Mouse (Mus musculus): ENCODE data around the gene Hspb6. TPM values are rescaled to one million over a fixed set of nuclear protein-coding genes. Genes with fewer than 3 reads are reported as not detected.

Gene Hspb6
- total RNA-seq, 4 experiments from 2014 or later, result 852 to 1,087 (median 985) TPM

- DNase-seq (ENCODE audit: low spot score), result no peak
Measured at GRCm38 (mm10) chr7:30586455-30587020, 34.6 kb downstream of the Hspb6 start.

GRCm38 (mm10) chr7:30587842-30588667 is 36.1 kb downstream of the Hspb6 start:
- no peak for DNase-seq (ENCODE audit: low spot score)

DNA sequence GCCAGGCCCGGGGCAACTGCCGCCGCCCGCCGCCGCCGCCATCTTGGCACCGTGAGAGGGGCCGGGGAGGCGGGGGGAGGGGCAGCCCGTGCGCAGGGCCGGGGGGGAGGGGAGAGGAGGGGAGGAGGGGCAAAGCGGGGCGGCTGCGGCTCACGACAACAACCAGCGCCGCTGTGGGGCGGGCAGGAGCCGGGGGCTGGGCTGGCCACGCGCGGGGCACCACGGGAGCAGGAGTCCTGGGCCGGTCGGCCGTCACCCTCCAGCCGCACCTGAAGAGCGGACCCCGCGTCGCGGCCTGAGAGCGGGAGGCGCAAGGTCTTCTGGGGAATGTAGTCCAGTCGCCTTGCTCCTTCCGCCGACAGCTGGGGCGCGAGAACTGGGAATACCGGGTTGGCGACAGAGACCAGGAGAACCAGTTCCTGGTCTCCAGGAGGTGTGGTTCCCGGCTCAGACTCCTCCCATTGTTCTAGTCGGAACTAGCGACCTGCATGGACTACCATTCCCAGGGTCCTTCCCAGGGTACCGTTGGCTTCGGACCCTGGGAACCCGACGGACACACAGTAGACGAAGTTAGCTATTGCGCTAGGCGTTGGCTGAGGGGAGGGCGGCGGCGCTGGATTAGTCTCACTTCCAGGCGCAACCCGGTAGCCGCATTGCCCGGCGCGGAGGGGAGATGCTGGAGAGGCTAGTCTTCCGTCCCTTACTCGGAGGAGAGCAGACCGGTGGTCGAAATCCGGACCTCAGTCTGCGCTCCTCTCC is 36.9 kb downstream of the Hspb6 start, which contains the start of gene Kmt2b:
Gene Kmt2b (minus strand): TSS at position 51 of the 759 bp plus-strand sequence.
- peak; percentile 96 for DNase-seq (ENCODE audit: low spot score)

DNA sequence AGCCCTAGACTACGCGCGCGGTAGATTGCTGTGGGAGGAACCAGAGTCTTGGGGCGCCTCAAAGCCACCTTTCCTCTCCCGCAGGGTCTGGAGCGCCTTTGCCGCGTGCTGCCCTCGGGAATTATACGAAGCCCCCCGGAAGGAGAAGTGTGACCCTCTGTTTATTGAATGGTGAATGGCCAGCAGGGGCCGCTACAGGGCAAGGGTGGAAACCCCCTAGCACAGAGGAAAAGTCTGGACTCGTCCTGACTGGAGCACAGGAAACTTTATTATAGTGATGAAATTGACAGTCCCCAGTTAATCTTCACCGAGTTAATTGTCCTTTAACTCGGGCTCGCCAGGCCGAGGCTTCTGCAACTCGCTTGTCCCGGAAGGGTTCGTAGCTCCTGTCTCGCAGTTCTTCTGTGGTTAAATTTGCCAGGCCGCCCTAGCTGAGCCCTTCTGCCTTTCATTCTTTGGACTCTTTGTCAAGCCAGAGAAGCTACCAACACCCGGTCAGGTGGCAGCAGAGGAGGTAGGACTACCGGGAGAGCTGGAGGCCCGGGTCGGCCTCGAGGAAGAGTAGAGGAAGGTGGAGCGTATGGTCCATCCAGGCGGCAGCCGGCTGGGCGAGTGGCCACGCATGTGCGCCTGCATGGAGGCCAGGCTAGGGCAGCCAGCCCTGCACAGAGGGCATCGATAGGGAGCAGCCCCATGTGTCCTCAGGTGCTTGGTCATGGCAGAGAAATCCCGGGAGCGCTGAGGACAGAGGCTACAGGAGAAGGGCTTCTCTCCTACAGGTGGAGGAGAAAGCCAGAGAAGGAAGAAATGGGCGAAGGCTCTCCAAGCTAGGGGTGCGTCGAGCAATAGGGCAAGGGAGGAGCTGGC is 37.7 kb downstream of the Hspb6 start:
- peak; percentile 87 for DNase-seq (ENCODE audit: low spot score)

DNA sequence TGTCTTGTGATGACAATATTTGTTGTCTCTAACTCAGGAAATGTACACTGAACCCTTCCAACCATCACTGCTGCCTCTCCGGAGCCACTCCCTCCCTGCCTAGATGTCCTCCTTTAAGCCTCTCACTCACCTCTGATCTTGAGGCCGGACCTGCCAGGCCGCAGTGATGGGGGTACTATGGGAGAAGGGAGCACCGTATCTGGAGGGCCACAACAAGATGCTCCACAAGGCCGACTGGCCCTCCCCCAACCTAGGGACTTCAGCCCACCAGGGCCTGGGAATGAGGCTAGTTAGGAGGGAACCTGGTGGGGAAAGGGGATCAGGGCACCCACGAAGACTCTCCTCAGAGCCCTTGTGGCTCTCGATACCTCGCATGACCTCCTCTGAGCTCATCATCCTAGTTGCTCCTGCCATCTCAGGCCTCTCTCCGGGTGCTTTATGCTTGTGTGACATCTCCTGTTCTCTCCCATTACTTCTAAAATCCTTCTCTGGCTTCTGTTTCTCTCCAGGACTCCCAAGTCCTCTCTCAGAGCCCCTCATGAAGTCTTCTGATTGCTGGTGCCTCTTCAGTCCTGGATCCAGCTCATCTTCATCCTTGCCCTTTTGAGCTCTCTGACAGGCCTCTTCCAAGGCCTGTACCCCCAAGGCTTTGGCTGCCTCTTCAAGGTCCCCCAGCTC is 39.1 kb downstream of the Hspb6 start:
- no peak for DNase-seq (ENCODE audit: low spot score)

DNA sequence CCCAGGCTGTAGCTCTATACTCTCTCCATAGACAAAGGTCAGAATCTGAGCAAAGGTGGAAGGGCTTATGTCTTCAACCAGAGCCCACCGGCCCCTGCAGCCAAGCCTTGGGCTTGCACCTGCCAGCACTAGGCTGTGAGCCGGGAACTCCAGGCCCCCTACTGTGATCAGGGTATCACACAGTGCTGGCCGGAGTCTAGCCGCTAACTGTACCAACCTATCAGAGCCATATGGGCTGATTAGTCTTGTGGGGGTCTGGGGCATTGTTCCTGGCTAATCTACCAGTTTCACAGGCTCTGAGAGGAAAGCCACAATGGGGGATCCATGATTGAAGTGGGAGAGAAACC is 39.6 kb downstream of the Hspb6 start:
- DNase-seq (ENCODE audit: low spot score), result no peak

- no peak for DNase-seq (ENCODE audit: low spot score)
Measured at GRCm38 (mm10) chr7:30592772-30593423, 40.9 kb downstream of the Hspb6 start.

DNA sequence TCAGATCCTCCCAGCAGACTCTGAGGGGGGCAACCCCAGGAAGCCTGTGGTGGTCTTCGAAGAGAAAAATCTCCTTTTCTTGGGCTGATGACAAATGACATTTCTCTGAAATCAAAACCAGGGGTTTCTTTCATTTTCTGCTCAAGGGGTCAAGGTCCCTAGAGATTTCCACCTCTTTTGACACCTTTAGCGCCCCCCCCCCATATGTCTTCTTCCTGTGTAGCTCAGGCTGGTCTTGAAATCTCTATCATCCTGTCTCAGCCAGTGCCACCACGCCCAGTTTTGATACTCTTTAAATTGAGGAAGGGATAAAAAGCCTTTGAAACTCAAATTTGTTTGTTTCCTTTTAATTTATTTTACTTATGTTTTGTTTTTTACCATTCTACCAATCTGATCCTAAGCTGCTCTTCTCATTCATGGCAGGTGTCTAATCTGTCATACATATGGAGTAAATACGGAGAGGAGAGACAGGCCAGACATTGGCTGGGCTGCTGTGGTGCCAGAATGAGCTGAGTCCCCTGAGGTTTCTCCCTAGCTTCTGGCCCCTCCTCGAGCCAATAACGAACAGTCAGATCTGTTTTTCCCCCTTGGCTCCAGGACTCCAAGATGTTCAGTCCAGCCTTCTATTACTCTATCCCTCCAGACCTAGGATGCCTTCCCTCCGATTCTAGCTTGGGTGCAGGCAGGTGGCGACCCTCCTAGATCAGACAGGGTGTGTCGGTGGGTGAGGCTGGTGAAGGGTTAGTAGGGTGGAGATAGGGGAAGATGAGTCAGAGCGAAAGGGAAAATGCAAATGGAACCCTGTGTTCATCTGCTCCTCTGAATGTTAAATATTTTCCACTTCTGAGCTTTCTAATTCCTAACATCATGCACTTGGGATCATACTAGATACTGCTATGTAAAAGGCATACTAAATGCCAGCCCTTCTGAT is 41.9 kb downstream of the Hspb6 start:
- no peak for DNase-seq (ENCODE audit: low spot score)

DNA sequence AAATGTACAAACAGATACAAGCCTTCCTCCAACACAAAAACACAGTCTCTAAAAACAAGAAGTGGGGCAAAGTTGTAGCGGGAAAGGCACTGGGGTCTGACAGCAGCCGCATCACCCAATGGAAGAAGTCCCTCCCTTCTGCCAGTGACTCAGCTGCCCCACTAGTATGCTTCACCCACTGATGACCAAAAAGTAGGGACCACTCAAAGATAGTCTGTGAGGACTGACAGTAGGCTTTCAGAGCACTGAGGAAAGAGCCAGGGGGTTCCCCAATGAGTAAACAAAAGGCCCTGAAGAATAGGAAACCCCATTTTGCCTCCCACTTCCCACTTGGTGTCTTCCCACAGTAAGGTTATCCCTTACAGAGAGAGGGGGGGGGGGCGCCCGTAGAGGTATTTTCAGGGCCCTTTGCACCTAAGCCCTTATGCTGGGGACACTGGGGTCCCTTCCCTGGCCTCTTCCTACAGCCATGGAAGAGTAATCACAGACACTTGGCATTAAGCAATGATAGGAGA is 42.6 kb downstream of the Hspb6 start:
- no peak for DNase-seq (ENCODE audit: low spot score)

GRCm38 (mm10) chr7:30596093-30596492 is 44.1 kb downstream of the Hspb6 start:
- DNase-seq (ENCODE audit: low spot score), result no peak

- no peak for DNase-seq (ENCODE audit: low spot score)
Measured at GRCm38 (mm10) chr7:30596811-30597210, 44.8 kb downstream of the Hspb6 start.

DNA sequence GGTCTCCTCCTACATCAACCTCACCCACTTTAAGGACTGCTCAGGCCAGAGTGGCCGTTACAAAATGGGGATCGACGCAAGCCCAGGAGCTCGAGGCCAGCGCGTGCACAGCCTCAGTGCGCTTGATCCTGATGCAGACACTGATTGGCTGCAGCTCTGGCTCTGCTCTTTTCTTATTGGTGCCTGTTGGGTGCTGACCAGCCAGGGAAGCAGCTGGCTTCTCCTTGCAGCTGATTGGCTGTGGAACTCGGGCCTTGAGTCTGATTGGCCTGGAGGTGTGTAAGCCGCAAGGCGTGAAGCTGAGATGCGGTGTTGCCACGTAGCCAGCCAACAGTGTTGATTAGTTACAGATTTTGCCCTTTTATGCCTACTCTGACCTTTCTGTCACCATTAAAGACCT is 46.8 kb downstream of the Hspb6 start, which contains the start of gene Zbtb32:
Gene Zbtb32 (minus strand): TSS at position 124 of the 400 bp plus-strand sequence.
- no peak for DNase-seq (ENCODE audit: low spot score)

DNA sequence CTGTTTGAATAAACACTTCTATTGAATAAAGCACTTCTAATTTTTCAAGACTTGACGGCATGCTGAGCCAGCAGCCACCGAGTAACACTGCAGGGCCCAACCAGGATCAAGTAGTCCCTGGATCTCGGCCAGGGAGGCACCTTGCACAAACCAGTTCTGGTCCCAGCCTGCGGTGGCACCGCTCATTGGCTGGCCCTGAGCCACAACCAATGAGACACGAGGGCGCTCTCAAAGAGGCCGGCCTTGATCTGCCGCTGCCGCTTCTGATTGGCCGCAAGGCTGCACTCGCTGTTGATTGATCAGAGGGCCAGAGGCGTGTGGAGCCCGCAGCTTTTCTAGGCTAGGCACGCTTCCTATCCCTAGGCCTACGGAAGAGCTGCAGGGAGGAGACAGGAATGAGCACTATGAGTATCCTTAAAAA is 48.0 kb downstream of the Hspb6 start:
- DNase-seq (ENCODE audit: low spot score), result peak; percentile 67

DNA sequence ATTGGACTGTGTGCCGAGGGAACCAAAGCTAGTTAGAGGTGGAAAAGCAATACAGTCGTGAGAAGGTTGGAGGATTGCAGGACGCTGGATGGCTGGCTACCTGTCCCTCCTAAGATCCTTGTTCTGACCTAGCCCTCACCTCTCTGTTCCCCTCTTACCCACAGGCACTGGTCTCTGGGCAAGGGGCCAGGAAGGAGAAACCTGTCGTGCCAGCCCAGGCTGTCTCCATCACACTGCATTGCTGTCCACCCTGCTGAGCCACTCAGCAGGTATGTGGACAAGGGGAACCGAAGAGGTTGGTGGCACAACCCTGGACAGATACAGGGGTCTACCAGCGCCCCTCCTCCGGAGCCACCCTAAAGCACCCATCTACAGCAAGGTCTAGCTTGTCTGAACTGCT is 48.7 kb downstream of the Hspb6 start:
- DNase-seq (ENCODE audit: low spot score), result no peak

- DNase-seq (ENCODE audit: low spot score), result no peak
Measured at GRCm38 (mm10) chr7:30602583-30602982, 50.6 kb downstream of the Hspb6 start.

GRCm38 (mm10) chr7:30604424-30604823 is 52.4 kb downstream of the Hspb6 start:
- DNase-seq (ENCODE audit: low spot score), result no peak

- DNase-seq (ENCODE audit: low spot score), result no peak
Measured at GRCm38 (mm10) chr7:30604944-30605343, 53.0 kb downstream of the Hspb6 start.
